Mouse (Mus musculus) liver, adult 2 months (tissue): ENCODE measurements at regions not wholly inside any gene's neighbourhood (a gene's known extent, or its start where the extent isn't known, plus 50 kb on each side); places are given as distances from the start of the nearest gene placed in this dataset.

ENCODE experiments used
- CTCF ChIP-seq: fragments of 200-500 bp; IDR thresholded peaks from 2 replicates; pipeline ENCODE4 v1.5.1; 2011; ENCODE audit warnings: low read depth, low read length, control low read depth
- POLR2A ChIP-seq: fragments of 200-500 bp; IDR thresholded peaks from 2 replicates; pipeline ENCODE4 v1.6.1; 2011; ENCODE audit warnings: low read length, control low read depth; ENCODE audit not compliant: insufficient read depth; ENCODE audit errors: extremely low read depth

DNA sequence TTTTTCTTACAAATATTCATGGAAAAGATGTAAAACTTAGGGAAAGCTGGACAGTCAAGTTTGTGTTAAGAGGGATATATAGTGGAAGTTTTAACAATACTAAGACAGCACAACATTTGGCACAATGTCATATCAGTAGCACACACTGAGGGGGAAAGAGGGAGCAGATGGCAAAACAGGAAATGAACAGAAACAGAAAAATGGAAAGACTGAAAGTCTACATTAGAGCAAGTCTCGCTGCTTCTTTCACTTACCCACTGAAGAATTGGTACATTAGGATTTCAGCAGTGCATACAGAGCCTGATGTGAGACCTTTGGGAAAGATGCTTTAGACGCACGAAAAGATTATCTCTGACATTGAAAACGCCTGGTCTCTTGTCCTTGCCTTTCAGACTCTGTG is 1223.5 kb upstream of the Zeb2 start:
- TF ChIP-seq POLR2A, result no peak
- TF ChIP-seq CTCF, result no peak
